Mouse (Mus musculus) CH12.LX (cell line): ENCODE measurements around the gene En1. TPM values are rescaled to one million over a fixed set of nuclear protein-coding genes. Genes with fewer than 3 reads are reported as not detected.

ENCODE experiments used
- DNase-seq: peaks from one replicate; pipeline ENCODE4 v3.0.0-alpha.2; 2013; ENCODE audit errors: extremely low read depth
- H3K27ac ChIP-seq: 2 replicates; pipeline ENCODE4 v1.5.1; 2012; ENCODE audit warnings: low read depth, mild to moderate bottlenecking, control low read depth, moderate library complexity; ENCODE audit not compliant: insufficient read depth
- H3K27me3 ChIP-seq: replicated peaks from 2 replicates; pipeline ENCODE3; 2012; ENCODE audit warnings: inconsistent platforms
- H3K36me3 ChIP-seq, 2 experiments: replicated peaks in 1 of 2; 2 replicates each; pipeline versions ENCODE3 to v1.6.1; 2012; ENCODE audit warnings: inconsistent platforms in 1 of 2, low read length in 1 of 2, mild to moderate bottlenecking in 1 of 2, mixed read lengths in 1 of 2, moderate library complexity in 1 of 2; ENCODE audit not compliant: control insufficient read depth in 1 of 2, insufficient read depth in 1 of 2
- H3K4me1 ChIP-seq, 2 experiments: 2 replicates each; pipeline ENCODE4 v1.6.1; 2012; ENCODE audit warnings: inconsistent platforms in 1 of 2, moderate library complexity in 1 of 2; ENCODE audit not compliant: insufficient read depth in 2 of 2, control insufficient read depth in 1 of 2
- H3K4me2 ChIP-seq: 2 replicates; pipeline ENCODE4 v1.6.1; 2012; ENCODE audit warnings: low read depth, mild to moderate bottlenecking, control low read depth; ENCODE audit not compliant: poor library complexity, insufficient read depth, severe bottlenecking
- H3K4me3 ChIP-seq, 3 experiments: fragments of 150-350 bp in 1 of 3; sonication (generic) in 1 of 3; replicated peaks in 1 of 3; 2 replicates each; pipeline versions ENCODE3 to v1.5.1; 2011 to 2012; ENCODE audit warnings: low read depth in 2 of 3, low read length in 2 of 3, mild to moderate bottlenecking in 2 of 3, moderate library complexity in 2 of 3, control low read depth in 1 of 3, improper control_type of control experiment in 1 of 3, inconsistent platforms in 1 of 3, mixed read lengths in 1 of 3; ENCODE audit not compliant: poor library complexity in 1 of 3
- H3K79me2 ChIP-seq: replicated peaks from 2 replicates; pipeline ENCODE4 v1.6.1; 2012; ENCODE audit warnings: mild to moderate bottlenecking, moderate library complexity; ENCODE audit not compliant: control insufficient read depth, poor library complexity, insufficient read depth, severe bottlenecking; ENCODE audit errors: extremely low read depth
- H3K9ac ChIP-seq: 2 replicates; pipeline ENCODE4 v1.6.1; 2012; ENCODE audit warnings: low read depth, mild to moderate bottlenecking, control low read depth, moderate library complexity; ENCODE audit not compliant: insufficient read depth
- H3K9me3 ChIP-seq: replicated peaks from 2 replicates; pipeline ENCODE3; 2012; ENCODE audit warnings: low read length, inconsistent platforms, mixed read lengths
- CHD2 ChIP-seq: IDR thresholded peaks from 2 replicates; pipeline ENCODE4 v1.6.1; 2011; ENCODE audit warnings: low read length, improper control_type of control experiment
- CTCF ChIP-seq, 2 experiments: IDR thresholded peaks in 1 of 2; conservative IDR thresholded peaks in 1 of 2; 2 replicates each; pipeline ENCODE4 v1.5.1; 2011 to 2012; ENCODE audit warnings: low read depth in 2 of 2, low read length in 2 of 2, improper control_type of control experiment in 1 of 2, inconsistent platforms in 1 of 2, mild to moderate bottlenecking in 1 of 2, moderate library complexity in 1 of 2
- ETS1 ChIP-seq: conservative IDR thresholded peaks from 2 replicates; pipeline ENCODE4 v1.6.1; 2012; ENCODE audit warnings: low read depth, mild to moderate bottlenecking, inconsistent platforms, low read length, improper control_type of control experiment, moderate library complexity
- IRF4 ChIP-seq: IDR thresholded peaks from 2 replicates; pipeline ENCODE4 v1.6.1; 2014; ENCODE audit warnings: low read depth, mild to moderate bottlenecking, inconsistent platforms, low read length, improper control_type of control experiment
- MEF2A ChIP-seq: IDR thresholded peaks from 2 replicates; pipeline ENCODE4 v1.6.1; 2014; ENCODE audit warnings: low read depth, mild to moderate bottlenecking, inconsistent platforms, low read length, improper control_type of control experiment, borderline replicate concordance
- NELFE ChIP-seq: IDR thresholded peaks from 2 replicates; pipeline ENCODE4 v1.6.1; 2011; ENCODE audit warnings: low read depth, low read length, improper control_type of control experiment
- PAX5 ChIP-seq: IDR thresholded peaks from 2 replicates; pipeline ENCODE4 v1.6.1; 2012; ENCODE audit warnings: low read length, inconsistent platforms, mixed read lengths
- POLR2A ChIP-seq: IDR thresholded peaks from 2 replicates; pipeline ENCODE4 v1.6.1; 2011; ENCODE audit warnings: low read depth, mild to moderate bottlenecking, improper control_type of control experiment, low read length
- RAD21 ChIP-seq: IDR thresholded peaks from 2 replicates; pipeline ENCODE4 v1.6.1; 2011; ENCODE audit warnings: low read depth, mild to moderate bottlenecking, low read length, improper control_type of control experiment, moderate library complexity
- TCF12 ChIP-seq: IDR thresholded peaks from 2 replicates; pipeline ENCODE4 v1.6.1; 2014; ENCODE audit warnings: low read depth, mild to moderate bottlenecking, inconsistent platforms, low read length, improper control_type of control experiment
- UBTF ChIP-seq: IDR thresholded peaks from 2 replicates; pipeline ENCODE4 v1.6.1; 2012; ENCODE audit warnings: low read depth, mild to moderate bottlenecking, inconsistent platforms, low read length, improper control_type of control experiment, moderate library complexity
- USF1 ChIP-seq: IDR thresholded peaks from 2 replicates; pipeline ENCODE4 v1.6.1; 2014; ENCODE audit warnings: low read depth, mild to moderate bottlenecking, inconsistent platforms, low read length, improper control_type of control experiment
- ZKSCAN1 ChIP-seq: IDR thresholded peaks from 2 replicates; pipeline ENCODE4 v1.6.1; 2012; ENCODE audit warnings: low read depth, inconsistent platforms, low read length, improper control_type of control experiment, borderline replicate concordance
- ZNF384 ChIP-seq: IDR thresholded peaks from 2 replicates; pipeline ENCODE4 v1.6.1; 2012; ENCODE audit warnings: low read depth, low read length, improper control_type of control experiment, inconsistent platforms
- dilution Hi-C: fragments of 300-500 bp; cut with MboI; formaldehyde crosslinking; loops from 2 replicates; pipeline ENCODE4 v1.14.3; 2020; ENCODE audit warnings: low sequenced_read_pairs; ENCODE audit not compliant: extremely low pct_unique_long_range_greater_than_20kb, extremely low pct_ligation_motif_present
- in situ Hi-C: fragments of 300-500 bp; cut with MboI; formaldehyde crosslinking; loops from 3 replicates; pipeline ENCODE4 v1.14.3; 2019; ENCODE audit warnings: low sequenced_read_pairs, low pct_ligation_motif_present, low pct_unique_long_range_greater_than_20kb, mixed read lengths
- polyA plus RNA-seq: library from polyadenylated mRNA; unstranded; fragments of >175 nt; gene quantifications from 2 replicates; pipeline ENCODE4 v1.2.1, GENCODE M21; 2012; ENCODE audit warnings: low read depth; ENCODE audit not compliant: insufficient read length
- total RNA-seq, 2 experiments: library from RNA; depleted of rRNA; stranded (reverse); fragments of 300-350 nt in 1 of 2; fragments of >200 nt in 1 of 2; gene quantifications; 2 replicates each; pipeline ENCODE4 v1.2.3; 2012 to 2014

En1 gene
- total and polyA plus RNA-seq, 3 experiments: not detected

GRCm38 (mm10) chr1:120558341-120559285, 43.6 kb upstream of the En1 start:
- in situ Hi-C loops (loop anchor here (10.0 kb wide), 1 partner anchor 234 kb away; no protein-coding TSS in a partner anchor), dilution Hi-C loops (no loop called here)
- Histone ChIP-seq H3K36me3 (no peaks in the 10 kb centered on the region), H3K27ac (no peak overlapping the region), H3K4me1 (peaks cover 3% of the 10 kb centered on the region in 2 experiments; a peak in 1 of 4 replicates), H3K27me3 (no peaks in the 10 kb centered on the region), H3K9ac (no peak overlapping the region), H3K4me3 (no peak overlapping the region), H3K9me3 (no peaks in the 10 kb centered on the region), H3K4me2 (no peak overlapping the region), H3K79me2 (no peaks in the 10 kb centered on the region)
- DNase-seq: no peak
- no peak for TF ChIP-seq NELFE
- no peak for TF ChIP-seq CTCF (conservative IDR thresholded peaks at IDR 0.05 in 1 of 2, IDR thresholded peaks at IDR 0.05 in 1 of 2; ENCODE audit: low read depth in 2 of 2, low read length in 2 of 2)
- no peak for TF ChIP-seq ZNF384
- no peak for TF ChIP-seq IRF4
- no peak for TF ChIP-seq CHD2
- no peak for TF ChIP-seq RAD21
- no peak for TF ChIP-seq USF1
- TF ChIP-seq ZKSCAN1: no peak

- Histone ChIP-seq H3K9me3 (no peaks in the 10 kb centered on the region), H3K27me3 (no peaks in the 10 kb centered on the region)
- in situ Hi-C loops: loop anchor here (10.0 kb wide), 1 partner anchor 235 kb away; no protein-coding TSS in a partner anchor
- TF ChIP-seq POLR2A: no peak
- TF ChIP-seq MEF2A: no peak
- TF ChIP-seq TCF12: no peak
- TF ChIP-seq NELFE: no peak
- TF ChIP-seq ETS1: no peak
- TF ChIP-seq UBTF: no peak
- TF ChIP-seq PAX5: no peak
- TF ChIP-seq, all 38 proteins: peak for 0
- Histone ChIP-seq H3K4me2 (no peak overlapping the region), H3K79me2 (no peaks in the 10 kb centered on the region), H3K4me3 (no peak overlapping the region), H3K9ac (no peak overlapping the region), H3K4me1 (peaks cover 3% of the 10 kb centered on the region in 2 experiments; a peak in 1 of 4 replicates), H3K27ac (no peak overlapping the region), H3K36me3 (no peaks in the 10 kb centered on the region)
- dilution Hi-C loops: no loop called here
- DNase-seq: no peak
Measured at GRCm38 (mm10) chr1:120559911-120560310, 42.3 kb upstream of the En1 start.
